In genomic region chr2:52763040-52763736, GRCm38 (mm10) we compare ENCODE assay signal across 8 mouse cellular contexts. TPM values are rescaled to one million over a fixed set of nuclear protein-coding genes. Genes with fewer than 3 reads are reported as not detected.
DNase-seq lines count a peak whose midpoint lies in the region; ATAC-seq and TF ChIP-seq lines count a peak whose summit lies in the region.

No protein-coding gene starts in this region.

- H3K4me2 ChIP-seq in hindbrain, embryonic 13.5 days = peak overlapping the region; percentile 46

- H3K27me3 ChIP-seq in MEL (ENCODE audit: control insufficient read depth in 1 of 2, insufficient read depth in 2 of 2, low read length in 2 of 2) = no peaks in the 10 kb centered on the region
- H3K27me3 ChIP-seq in hindbrain, embryonic 13.5 days = no peaks in the 10 kb centered on the region

- H3K9ac ChIP-seq in MEL (ENCODE audit: control insufficient read depth, low read depth, low read length, poor library complexity, severe bottlenecking) = no peak overlapping the region
- H3K9ac ChIP-seq in hindbrain, embryonic 13.5 days = no peak overlapping the region

- H3K36me3 ChIP-seq in MEL (ENCODE audit: control insufficient read depth in 1 of 2, insufficient read depth in 2 of 2, low read length in 2 of 2) = no peaks in the 10 kb centered on the region
- H3K36me3 ChIP-seq in hindbrain, embryonic 13.5 days = no peaks in the 10 kb centered on the region

- TF ChIP-seq CTCF in MEL (IDR thresholded peaks at IDR 0.05 in 2 of 3, conservative IDR thresholded peaks at IDR 0.05 in 1 of 3; ENCODE audit: control insufficient read depth in 1 of 3, insufficient read depth in 1 of 3, low read depth in 2 of 3, low read length in 3 of 3, poor library complexity in 1 of 3, severe bottlenecking in 1 of 3) = peak; percentile 74 to 86 (median 80)

- no peak overlapping the region for H3K27ac ChIP-seq in MEL (ENCODE audit: control insufficient read depth, low read depth, low read length)
- no peak overlapping the region for H3K27ac ChIP-seq in hindbrain, embryonic 13.5 days

- no peaks in the 10 kb centered on the region for H3K79me2 ChIP-seq in MEL (ENCODE audit: control insufficient read depth, insufficient read depth, low read length, poor library complexity)

- 28% methylated on average over 12 of the region's 12 CpGs for WGBS in hindbrain, embryonic 13.5 days

- H3K4me3 ChIP-seq in MEL (ENCODE audit: control insufficient read depth in 1 of 2, insufficient read depth in 1 of 2, low read depth in 2 of 2, low read length in 2 of 2) = no peak overlapping the region
- no peak overlapping the region for H3K4me3 ChIP-seq in hindbrain, embryonic 13.5 days

- TF ChIP-seq EP300 in MEL (IDR thresholded peaks at IDR 0.05; ENCODE audit: low read depth in 1 of 2, low read length in 2 of 2) = no peak

- no peaks in the 10 kb centered on the region for H3K4me1 ChIP-seq in MEL (ENCODE audit: control insufficient read depth in 1 of 2, insufficient read depth in 2 of 2, low read length in 2 of 2)
- no peaks in the 10 kb centered on the region; the same call in 1 of the 2 replicates for H3K4me1 ChIP-seq in hindbrain, embryonic 13.5 days (replicated peaks)

- no peak for TF ChIP-seq POLR2A in MEL (IDR thresholded peaks at IDR 0.05; ENCODE audit: control insufficient read depth in 1 of 2, insufficient read depth in 1 of 2, low read depth in 1 of 2, low read length in 2 of 2, poor library complexity in 1 of 2)

- no peaks in the 10 kb centered on the region for H3K9me3 ChIP-seq in MEL (replicated peaks; ENCODE audit: insufficient read depth, low read length)
- H3K9me3 ChIP-seq in hindbrain, embryonic 13.5 days = no peaks in the 10 kb centered on the region

- TF ChIP-seq RAD21 in MEL (IDR thresholded peaks at IDR 0.05; ENCODE audit: low read depth, low read length) = peak; percentile 53

- DNase-seq in MEL (ENCODE audit: low read depth, low spot score) = peak; percentile 74
- peak; percentile 70 for DNase-seq in cerebellum, adult 9-10 months
- peak; percentile 56 to 77 for DNase-seq in frontal cortex, postnatal 14 days (ENCODE audit: low spot score in 2 of 2)
- DNase-seq in layer of hippocampus, postnatal 25 days (ENCODE audit: extremely low spot score in 1 of 2, low spot score in 1 of 2) = peak; percentile 58 to 91
- DNase-seq in lung, postnatal 25 days (ENCODE audit: low spot score) = peak; percentile 73
- DNase-seq in retina, embryonic 14.5 days (ENCODE audit: low spot score) = peak; percentile 81
- peak; percentile 81 for DNase-seq in thymus, postnatal 36 days

- ATAC-seq in hindbrain, embryonic 13.5 days (ENCODE audit: low FRiP score) = peak; percentile 68; the same call in 1 of the 2 replicates

TF ChIP-seq in MEL, 35 proteins besides CTCF, POLR2A, EP300 and RAD21:
- TF ChIP-seq HCFC1 (IDR thresholded peaks at IDR 0.05; ENCODE audit: low read depth, low read length) = no peak
- no peak for TF ChIP-seq SIN3A (IDR thresholded peaks at IDR 0.05; ENCODE audit: low read length)
- peak; percentile 94 for TF ChIP-seq MYC (IDR thresholded peaks at IDR 0.05; ENCODE audit: low read depth, low read length)
- TF ChIP-seq BHLHE40 (IDR thresholded peaks at IDR 0.05; ENCODE audit: borderline replicate concordance, low read depth, low read length) = no peak
- TF ChIP-seq POLR2AphosphoS5 (IDR thresholded peaks at IDR 0.05; ENCODE audit: borderline replicate concordance, low read depth, low read length) = no peak
- TF ChIP-seq JUND (IDR thresholded peaks at IDR 0.05; ENCODE audit: low read depth, low read length) = no peak
- no peak for TF ChIP-seq CHD1 (IDR thresholded peaks at IDR 0.05; ENCODE audit: low read depth, low read length)
- no peak for TF ChIP-seq MAFK (IDR thresholded peaks at IDR 0.05; ENCODE audit: borderline replicate concordance, low read depth, low read length)
- no peak for TF ChIP-seq GATA1 (IDR thresholded peaks at IDR 0.05; ENCODE audit: low read depth, low read length)
- TF ChIP-seq TBP (IDR thresholded peaks at IDR 0.05; ENCODE audit: low read depth, low read length) = no peak
- no peak for TF ChIP-seq ZNF384 (IDR thresholded peaks at IDR 0.05; ENCODE audit: low read depth, low read length)
- TF ChIP-seq E2F4 (IDR thresholded peaks at IDR 0.05; ENCODE audit: borderline replicate concordance, low read depth, low read length) = no peak
- TF ChIP-seq ELF1 (IDR thresholded peaks at IDR 0.05; ENCODE audit: low read depth, low read length) = no peak
- TF ChIP-seq USF1 (IDR thresholded peaks at IDR 0.05; ENCODE audit: low read depth, low read length) = peak; percentile 71
- no peak for TF ChIP-seq KAT2A (conservative IDR thresholded peaks at IDR 0.05; ENCODE audit: low read depth, low read length)
- peak; percentile 66 for TF ChIP-seq SMC3 (IDR thresholded peaks at IDR 0.05; ENCODE audit: low read depth, low read length)
- TF ChIP-seq TAL1 (IDR thresholded peaks at IDR 0.05; ENCODE audit: low read length) = no peak
- TF ChIP-seq MXI1 (IDR thresholded peaks at IDR 0.05; ENCODE audit: low read depth, low read length) = 0 out of 2 replicates have a peak, but pooled peaks have one; percentile 55
- TF ChIP-seq ZMIZ1 (IDR thresholded peaks at IDR 0.05; ENCODE audit: low read depth, low read length) = no peak
- TF ChIP-seq POLR2AphosphoS2 (IDR thresholded peaks at IDR 0.05; ENCODE audit: low read length) = no peak
- TF ChIP-seq UBTF (IDR thresholded peaks at IDR 0.05; ENCODE audit: borderline replicate concordance, insufficient read depth, low read depth, low read length) = no peak
- TF ChIP-seq MAZ (IDR thresholded peaks at IDR 0.05; ENCODE audit: low read depth, low read length) = no peak
- no peak for TF ChIP-seq GABPA (IDR thresholded peaks at IDR 0.05; ENCODE audit: low read depth, low read length)
- TF ChIP-seq ZKSCAN1 (IDR thresholded peaks at IDR 0.05; ENCODE audit: low read depth, low read length) = no peak
- TF ChIP-seq MYB (IDR thresholded peaks at IDR 0.05; ENCODE audit: low read depth, low read length) = no peak
- TF ChIP-seq CHD2 (IDR thresholded peaks at IDR 0.05; ENCODE audit: low read length) = no peak
- peak; percentile 90 for TF ChIP-seq MAX (IDR thresholded peaks at IDR 0.05; ENCODE audit: low read length)
- no peak for TF ChIP-seq ETS1 (IDR thresholded peaks at IDR 0.05; ENCODE audit: low read depth, low read length)
- TF ChIP-seq TCF12 (IDR thresholded peaks at IDR 0.05; ENCODE audit: low read depth, low read length) = no peak
- no peak for TF ChIP-seq MEF2A (IDR thresholded peaks at IDR 0.05; ENCODE audit: extremely low read depth, insufficient replicate concordance, low read depth, low read length, poor library complexity, severe bottlenecking)
- TF ChIP-seq RCOR1 (IDR thresholded peaks at IDR 0.05; ENCODE audit: low read depth, low read length) = no peak
- TF ChIP-seq USF2 (IDR thresholded peaks at IDR 0.05; ENCODE audit: borderline replicate concordance in 1 of 2, insufficient read depth in 1 of 2, low read depth in 1 of 2, low read length in 2 of 2) = no peak
- peak; percentile 50 for TF ChIP-seq ZC3H11A (IDR thresholded peaks at IDR 0.05; ENCODE audit: low read depth, low read length)
- no peak for TF ChIP-seq NELFE (IDR thresholded peaks at IDR 0.05; ENCODE audit: low read depth, low read length)
- TF ChIP-seq NRF1 (IDR thresholded peaks at IDR 0.05; ENCODE audit: insufficient read depth, low read depth, low read length, poor library complexity, severe bottlenecking) = no peak

RNA-seq across cellular contexts. Expression of gene Stam2, which starts 21.1 kb away (rescaled TPM):
- 8.3 and 8.9 TPM in 2 replicates for total RNA-seq in MEL (2012; rRNA removed)
- 10 to 100 TPM in 1 of 2 experiments, not detected in 1; 11.5 TPM for polyA plus RNA-seq in MEL (2012; ENCODE audit: insufficient read depth in 1 of 2, insufficient read length in 2 of 2, low read depth in 1 of 2, low replicate concordance in 2 of 2, missing spikeins in 1 of 2)
- polyA plus RNA-seq in hindbrain, embryonic 13.5 days (2015; fragmentation: Nextera tagmentation; extraction: Ambion mirVana) = 40.9 and 42.0 TPM in 2 replicates
- 10 to 100 TPM; 22.1 to 23.7 TPM for total RNA-seq in layer of hippocampus, postnatal 25 days (2021)
